Comparison of ENCODE assay signal across 12 mouse cellular contexts in genomic region chr7:79210376-79211215, GRCm38 (mm10).
DNase-seq lines count a peak whose midpoint lies in the region; ATAC-seq and TF ChIP-seq lines count a peak whose summit lies in the region.
"Had no signal": no experiment of that assay in that cellular context is flagged by ENCODE, and none has a peak within 500 bp of the region (broad histone marks: within the 10 kb centered on the region; RNA-seq: fewer than 3 reads in every experiment).

No protein-coding gene starts in this region.

- intact Hi-C loops in heart, postnatal 36 days (cut with DNase I): no loop called here

- peaks cover 10 to 27% of the 10 kb centered on the region in 2 experiments for H3K4me1 ChIP-seq in heart, embryonic 14.5 days (ENCODE audit: control insufficient read depth in 2 of 2, insufficient read depth in 2 of 2, low read length in 2 of 2)
- H3K4me1 ChIP-seq in lung, postnatal 0 days (ENCODE audit: insufficient read depth, low read depth, low read length): peaks cover 10% of the 10 kb centered on the region; the same call in 1 of the 2 replicates
- H3K4me1 ChIP-seq in intestine, embryonic 14.5 days (replicated peaks; ENCODE audit: control insufficient read depth, insufficient read depth, low read length): peaks cover 24% of the 10 kb centered on the region
- no peaks in the 10 kb centered on the region for H3K4me1 ChIP-seq in stomach, postnatal 0 days (replicated peaks; ENCODE audit: control insufficient read depth, insufficient read depth)

- H3K27ac ChIP-seq in heart, embryonic 14.5 days (replicated peaks in 1 of 2; ENCODE audit: control insufficient read depth in 1 of 2, insufficient read depth in 1 of 2, low read depth in 2 of 2, low read length in 2 of 2): no peak overlapping the region
- no peak overlapping the region for H3K27ac ChIP-seq in lung, postnatal 0 days (ENCODE audit: low read length)
- H3K27ac ChIP-seq in intestine, embryonic 14.5 days (ENCODE audit: low read depth): peak overlapping the region; percentile 81
- peak overlapping the region; percentile 36; the same call in 1 of the 2 replicates for H3K27ac ChIP-seq in stomach, postnatal 0 days (replicated peaks)
- H3K27ac ChIP-seq: limb, embryonic 15.5 days had no signal

- peak overlapping the region; percentile 56 for H3K4me2 ChIP-seq in heart, embryonic 14.5 days (ENCODE audit: low read length)
- peak overlapping the region; percentile 34; the same call in 1 of the 2 replicates for H3K4me2 ChIP-seq in lung, postnatal 0 days (replicated peaks; ENCODE audit: low read depth, low read length)
- H3K4me2 ChIP-seq in intestine, embryonic 14.5 days (ENCODE audit: low read length): peak overlapping the region; percentile 35
- no peak overlapping the region for H3K4me2 ChIP-seq in stomach, postnatal 0 days (replicated peaks; ENCODE audit: low read depth)
- H3K4me2 ChIP-seq: limb, embryonic 15.5 days had no signal

- no peaks in the 10 kb centered on the region for H3K9me3 ChIP-seq in heart, embryonic 14.5 days (ENCODE audit: control insufficient read depth, low read length)
- H3K9me3 ChIP-seq in lung, postnatal 0 days (ENCODE audit: low read length): no peaks in the 10 kb centered on the region
- H3K9me3 ChIP-seq in intestine, embryonic 14.5 days (ENCODE audit: control insufficient read depth, low read length): 0 out of 2 replicates have a peak, but pooled peaks cover 2% of the 10 kb centered on the region
- H3K9me3 ChIP-seq in stomach, postnatal 0 days (ENCODE audit: control insufficient read depth, low read length): no peaks in the 10 kb centered on the region
- H3K9me3 ChIP-seq: limb, embryonic 15.5 days had no signal

- H3K36me3 ChIP-seq in heart, embryonic 14.5 days (ENCODE audit: control insufficient read depth, insufficient read depth, low read length): no peaks in the 10 kb centered on the region
- H3K36me3 ChIP-seq in lung, postnatal 0 days (ENCODE audit: insufficient read depth, low read length): no peaks in the 10 kb centered on the region
- no peaks in the 10 kb centered on the region for H3K36me3 ChIP-seq in intestine, embryonic 14.5 days (ENCODE audit: control insufficient read depth, insufficient read depth, low read length)
- no peaks in the 10 kb centered on the region for H3K36me3 ChIP-seq in stomach, postnatal 0 days (ENCODE audit: control insufficient read depth, insufficient read depth, low read length)
- H3K36me3 ChIP-seq: limb, embryonic 15.5 days had no signal

- TF ChIP-seq EP300 in lung, postnatal 0 days (IDR thresholded peaks at IDR 0.05): no peak
- no peak for TF ChIP-seq EP300 in stomach, postnatal 0 days (optimal IDR thresholded peaks at IDR 0.05)

- DNase-seq in heart, postnatal 36 days: no peak
- peak; percentile 22 for DNase-seq in lung, postnatal 0 days (ENCODE audit: low spot score)
- no peak for DNase-seq in lung, postnatal 36 days
- no peak for DNase-seq in intestine, embryonic 14.5 days (ENCODE audit: low spot score)
- DNase-seq in stomach, postnatal 0 days (ENCODE audit: low spot score): no peak
- no peak for DNase-seq in yolk sac, embryonic 10.5 days (ENCODE audit: low spot score)
- no peak for DNase-seq in adrenal gland, adult 18-20 months (ENCODE audit: low spot score in 2 of 2)
- DNase-seq: cerebellum, postnatal 25 days; gastrocnemius, postnatal 25 days; kidney, adult 18-20 months had no signal

- H3K27me3 ChIP-seq in heart, embryonic 14.5 days (ENCODE audit: control insufficient read depth, insufficient read depth, low read length): no peaks in the 10 kb centered on the region
- no peaks in the 10 kb centered on the region for H3K27me3 ChIP-seq in lung, postnatal 0 days (replicated peaks; ENCODE audit: insufficient read depth, low read length)
- H3K27me3 ChIP-seq in intestine, embryonic 14.5 days (replicated peaks; ENCODE audit: control insufficient read depth, insufficient read depth, low read length): no peaks in the 10 kb centered on the region
- no peaks in the 10 kb centered on the region for H3K27me3 ChIP-seq in stomach, postnatal 0 days (ENCODE audit: control insufficient read depth, insufficient read depth, low read length)
- H3K27me3 ChIP-seq: limb, embryonic 15.5 days had no signal

- 72% methylated on average over 2 of the region's 2 CpGs for WGBS in heart, embryonic 14.5 days
- 80% methylated on average over 2 of the region's 2 CpGs for WGBS in lung, postnatal 0 days
- WGBS in intestine, embryonic 14.5 days: 89% methylated on average over 2 of the region's 2 CpGs
- 85% methylated on average over 2 of the region's 2 CpGs for WGBS in stomach, postnatal 0 days

- no peak overlapping the region for H3K9ac ChIP-seq in heart, embryonic 14.5 days (ENCODE audit: low read length)
- H3K9ac ChIP-seq in lung, postnatal 0 days (replicated peaks; ENCODE audit: low read depth): no peak overlapping the region
- no peak overlapping the region for H3K9ac ChIP-seq in intestine, embryonic 14.5 days (ENCODE audit: low read length)
- no peak overlapping the region for H3K9ac ChIP-seq in stomach, postnatal 0 days (ENCODE audit: low read length)
- H3K9ac ChIP-seq: limb, embryonic 15.5 days had no signal

- no peak overlapping the region for H3K4me3 ChIP-seq in heart, embryonic 14.5 days (ENCODE audit: control insufficient read depth in 1 of 2, insufficient read depth in 1 of 2, low read depth in 1 of 2, low read length in 2 of 2)
- H3K4me3 ChIP-seq in lung, postnatal 0 days (ENCODE audit: low read depth, low read length): no peak overlapping the region
- H3K4me3 ChIP-seq in intestine, embryonic 14.5 days (ENCODE audit: low read depth, low read length): no peak overlapping the region
- H3K4me3 ChIP-seq in stomach, postnatal 0 days (ENCODE audit: low read depth, low read length): no peak overlapping the region
- H3K4me3 ChIP-seq: limb, embryonic 15.5 days had no signal

- TF ChIP-seq CTCF in lung, postnatal 0 days (IDR thresholded peaks at IDR 0.05): peak; percentile 24; the same call in 1 of the 2 replicates
- TF ChIP-seq CTCF in stomach, postnatal 0 days (IDR thresholded peaks at IDR 0.05; ENCODE audit: low read depth): peak; percentile 47

- no peak for ATAC-seq in heart, embryonic 14.5 days (ENCODE audit: insufficient number of reproducible peaks, insufficient read depth, low FRiP score, low read depth)
- ATAC-seq in lung, postnatal 0 days: no peak
- ATAC-seq in intestine, embryonic 14.5 days (replicated peaks; ENCODE audit: low FRiP score, low TSS enrichment, low read depth): no peak
- ATAC-seq in stomach, postnatal 0 days (ENCODE audit: low FRiP score, low TSS enrichment): no peak

Comparison
In these comparisons a context has a peak if more than half of its experiments do, and no peak if none do; other contexts are left out.
1. H3K27ac ChIP-seq: peak in intestine, embryonic 14.5 days (single experiment) and stomach, postnatal 0 days (single experiment); none in heart, embryonic 14.5 days (0 of 2) and lung, postnatal 0 days (single experiment).